Mouse (Mus musculus) spleen, adult 2 months (tissue): ENCODE measurements around the gene Klc1. TPM values are rescaled to one million over a fixed set of nuclear protein-coding genes. Genes with fewer than 3 reads are reported as not detected.
"Not testable (repeated sequence)": the region's sequence is repeated elsewhere in the genome, so short reads cannot be mapped to it uniquely, and the experiment has no call there.

Experiments
- DNase-seq, 2 experiments: peaks; one replicate each; pipeline versions ENCODE4 v3.0.0 to v3.0.0-alpha.2; 2012 to 2021; ENCODE audit warnings: low spot score in 2 of 2, low read depth in 1 of 2
- H3K27ac ChIP-seq: fragments of 200-500 bp; 2 replicates; pipeline ENCODE4 v1.5.1; 2012; ENCODE audit warnings: low read length, inconsistent platforms; ENCODE audit not compliant: insufficient read depth
- H3K27me3 ChIP-seq: fragments of 200-500 bp; 2 replicates; pipeline ENCODE4 v1.6.1; 2012; ENCODE audit warnings: mild to moderate bottlenecking, moderate library complexity, low read length, inconsistent platforms; ENCODE audit not compliant: control insufficient read depth, insufficient read depth
- H3K36me3 ChIP-seq: fragments of 200-500 bp; 2 replicates; pipeline ENCODE4 v1.6.1; 2012; ENCODE audit warnings: mild to moderate bottlenecking, low read length, inconsistent platforms; ENCODE audit not compliant: control insufficient read depth, insufficient read depth
- H3K4me1 ChIP-seq: fragments of 200-500 bp; 2 replicates; pipeline ENCODE4 v1.6.1; 2011; ENCODE audit warnings: inconsistent platforms; ENCODE audit not compliant: control insufficient read depth, insufficient read depth, insufficient read length
- H3K4me3 ChIP-seq: fragments of 200-500 bp; 2 replicates; pipeline ENCODE4 v1.5.1; 2011; ENCODE audit warnings: mild to moderate bottlenecking, inconsistent platforms; ENCODE audit not compliant: insufficient read depth, insufficient read length; ENCODE audit errors: extremely low read depth
- CTCF ChIP-seq: fragments of 200-500 bp; IDR thresholded peaks from 2 replicates; pipeline ENCODE4 v1.5.1; 2011; ENCODE audit warnings: mild to moderate bottlenecking, inconsistent platforms; ENCODE audit not compliant: insufficient read depth, insufficient read length, insufficient replicate concordance; ENCODE audit errors: extremely low read depth
- POLR2A ChIP-seq: fragments of 200-500 bp; IDR thresholded peaks from 2 replicates; pipeline ENCODE4 v1.6.1; 2011; ENCODE audit warnings: low read depth, low read length, inconsistent platforms
- WGBS: fragments of 180-500 bp; shearing (Covaris S2); methylation state at CpG from one replicate; pipeline ENCODE4 v1.1.7; 2018; 5-methylcytosine and 5-hydroxymethylcytosine counted together
- polyA plus RNA-seq: library from polyadenylated mRNA; depleted of rRNA; stranded (reverse); fragments of >200 nt; gene quantifications from 2 replicates; pipeline ENCODE4 v1.2.3, GENCODE M21; 2012

Klc1 gene
- polyA plus RNA-seq, 1 experiment = 43.5 TPM

GRCm38 (mm10) chr12:111731822-111732807 is 26.5 kb upstream of the Klc1 start:
- TF ChIP-seq POLR2A (no peak), CTCF (peak; percentile 98)
- Histone ChIP-seq H3K36me3 (0 out of 2 replicates have a peak, but pooled peaks cover 3% of the 10 kb centered on the region), H3K27me3 (no peaks in the 10 kb centered on the region), H3K4me1 (no peaks in the 10 kb centered on the region; the same call in 1 of the 2 replicates), H3K4me3 (no peak overlapping the region), H3K27ac (no peak overlapping the region)
- whole genome bisulfite sequencing = 33% methylated on average over 30 of the region's 30 CpGs
- DNase-seq = peak; percentile 76 to 80

DNA sequence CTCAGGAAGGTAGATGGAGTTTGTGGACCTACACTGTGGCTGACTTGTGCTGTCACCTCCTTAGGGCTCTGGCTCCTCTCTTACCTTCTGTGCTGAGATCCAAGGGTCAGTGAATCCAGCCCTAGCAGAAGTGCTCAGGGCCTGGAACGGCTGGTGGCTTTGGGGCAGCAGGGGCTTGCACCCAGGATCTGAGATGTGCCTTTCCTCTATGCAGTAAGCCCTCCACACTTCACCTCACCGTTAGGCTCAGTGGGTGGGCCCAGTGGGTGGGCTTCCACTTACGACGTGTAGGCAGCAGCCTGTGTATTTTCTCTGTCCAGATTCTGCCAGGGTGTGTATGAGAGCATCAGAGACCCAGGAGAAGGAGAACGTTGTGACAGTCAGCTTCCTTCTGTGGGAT is 25.7 kb upstream of the Klc1 start:
- 85% methylated on average over 5 of the region's 5 CpGs for WGBS
- H3K4me1 ChIP-seq = no peaks in the 10 kb centered on the region; the same call in 1 of the 2 replicates
- TF ChIP-seq CTCF (no peak), POLR2A (no peak)

DNA sequence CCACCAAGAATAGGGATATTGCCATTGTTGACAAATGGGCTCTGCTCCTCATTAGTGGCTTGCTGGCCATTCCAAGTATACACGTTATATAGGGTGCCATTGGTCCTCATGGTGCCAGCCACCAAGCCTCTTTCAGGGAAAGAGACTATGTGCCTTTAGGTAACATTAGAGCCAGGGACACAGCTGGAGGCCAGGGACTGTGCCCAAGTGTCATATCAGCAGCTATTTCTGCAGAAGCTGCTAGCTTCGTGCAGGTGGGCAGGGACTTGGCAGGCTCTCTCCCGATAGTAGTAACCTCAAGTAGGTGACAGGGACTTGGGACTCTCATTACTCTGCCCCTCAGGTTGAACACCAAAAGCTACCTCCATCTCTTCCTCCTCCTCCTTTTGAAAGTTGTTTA is 23.7 kb upstream of the Klc1 start:
- no peak for TF ChIP-seq POLR2A
- TF ChIP-seq CTCF = no peak
- WGBS = 92% methylated on average over 3 of the region's 3 CpGs

More for the DNA sequence above, 25.7 kb upstream of the Klc1 start:
- no peak for DNase-seq
- Histone ChIP-seq H3K4me3 (no peak overlapping the region), H3K36me3 (0 out of 2 replicates have a peak, but pooled peaks cover 1% of the 10 kb centered on the region), H3K27me3 (no peaks in the 10 kb centered on the region), H3K27ac (no peak overlapping the region)

GRCm38 (mm10) chr12:111736676-111737075 is 22.0 kb upstream of the Klc1 start:
- not testable (repeated sequence) for DNase-seq, H3K36me3 ChIP-seq
- WGBS = 93% methylated on average over 8 of the region's 8 CpGs

More for the DNA sequence above, 23.7 kb upstream of the Klc1 start:
- DNase-seq = no peak
- Histone ChIP-seq H3K27ac (no peak overlapping the region), H3K4me1 (no peaks in the 10 kb centered on the region; the same call in 1 of the 2 replicates), H3K4me3 (no peak overlapping the region), H3K36me3 (0 out of 2 replicates have a peak, but pooled peaks cover 1% of the 10 kb centered on the region), H3K27me3 (no peaks in the 10 kb centered on the region)

GRCm38 (mm10) chr12:111737370-111737769 is 21.3 kb upstream of the Klc1 start:
- Histone ChIP-seq H3K27ac (no peak overlapping the region), H3K4me3 (no peak overlapping the region), H3K36me3 (no peaks in the 10 kb centered on the region), H3K27me3 (no peaks in the 10 kb centered on the region), H3K4me1 (no peaks in the 10 kb centered on the region)
- no peak for DNase-seq
- 90% methylated on average over 9 of the region's 9 CpGs for WGBS
- no peak for TF ChIP-seq POLR2A
- no peak for TF ChIP-seq CTCF

More at GRCm38 (mm10) chr12:111736676-111737075, 22.0 kb upstream of the Klc1 start:
- H3K4me1 ChIP-seq, H3K4me3 ChIP-seq, H3K27ac ChIP-seq, H3K27me3 ChIP-seq: not testable (repeated sequence)

- 42% methylated on average over 3 of the region's 3 CpGs for WGBS
- Histone ChIP-seq H3K27ac (no peak overlapping the region), H3K4me3 (no peak overlapping the region), H3K36me3 (no peaks in the 10 kb centered on the region), H3K27me3 (no peaks in the 10 kb centered on the region), H3K4me1 (peaks cover 4% of the 10 kb centered on the region; the same call in 1 of the 2 replicates)
- DNase-seq = peak in 1 of 2 experiments; percentile 64
- TF ChIP-seq POLR2A (no peak), CTCF (peak; percentile 26; the same call in 1 of the 2 replicates)
Measured at GRCm38 (mm10) chr12:111738754-111739153, 19.9 kb upstream of the Klc1 start.

- no peak for DNase-seq
- H3K27ac ChIP-seq = no peak overlapping the region
- H3K4me3 ChIP-seq = no peak overlapping the region
- no peaks in the 10 kb centered on the region for H3K27me3 ChIP-seq
- TF ChIP-seq CTCF = no peak
- WGBS = 88% methylated on average over 8 of the region's 8 CpGs
- H3K4me1 ChIP-seq = peaks cover 18% of the 10 kb centered on the region; the same call in 1 of the 2 replicates
- no peaks in the 10 kb centered on the region for H3K36me3 ChIP-seq
Measured at GRCm38 (mm10) chr12:111741338-111741737, 17.3 kb upstream of the Klc1 start.
